Mouse (Mus musculus) CH12.LX (cell line): Measurements from ENCODE around the gene Cped1. TPM values are rescaled to one million over a fixed set of nuclear protein-coding genes. Genes with fewer than 3 reads are reported as not detected.
A peak's percentile ranks its signal among the peaks of the same experiment; 100 is the strongest.

Experiments
- DNase-seq: peaks from one replicate; pipeline ENCODE4 v3.0.0-alpha.2; 2013; ENCODE audit errors: extremely low read depth
- H3K27ac ChIP-seq: 2 replicates; pipeline ENCODE4 v1.5.1; 2012; ENCODE audit warnings: low read depth, mild to moderate bottlenecking, control low read depth, moderate library complexity; ENCODE audit not compliant: insufficient read depth
- H3K27me3 ChIP-seq: replicated peaks from 2 replicates; pipeline ENCODE3; 2012; ENCODE audit warnings: inconsistent platforms
- H3K36me3 ChIP-seq, 2 experiments: replicated peaks in 1 of 2; 2 replicates each; pipeline versions ENCODE3 to v1.6.1; 2012; ENCODE audit warnings: inconsistent platforms in 1 of 2, low read length in 1 of 2, mild to moderate bottlenecking in 1 of 2, mixed read lengths in 1 of 2, moderate library complexity in 1 of 2; ENCODE audit not compliant: control insufficient read depth in 1 of 2, insufficient read depth in 1 of 2
- H3K4me1 ChIP-seq, 2 experiments: 2 replicates each; pipeline ENCODE4 v1.6.1; 2012; ENCODE audit warnings: inconsistent platforms in 1 of 2, moderate library complexity in 1 of 2; ENCODE audit not compliant: insufficient read depth in 2 of 2, control insufficient read depth in 1 of 2
- H3K4me2 ChIP-seq: 2 replicates; pipeline ENCODE4 v1.6.1; 2012; ENCODE audit warnings: low read depth, mild to moderate bottlenecking, control low read depth; ENCODE audit not compliant: poor library complexity, insufficient read depth, severe bottlenecking
- H3K4me3 ChIP-seq, 3 experiments: fragments of 150-350 bp in 1 of 3; sonication (generic) in 1 of 3; replicated peaks in 1 of 3; 2 replicates each; pipeline versions ENCODE3 to v1.5.1; 2011 to 2012; ENCODE audit warnings: low read depth in 2 of 3, low read length in 2 of 3, mild to moderate bottlenecking in 2 of 3, moderate library complexity in 2 of 3, control low read depth in 1 of 3, improper control_type of control experiment in 1 of 3, inconsistent platforms in 1 of 3, mixed read lengths in 1 of 3; ENCODE audit not compliant: poor library complexity in 1 of 3
- H3K79me2 ChIP-seq: replicated peaks from 2 replicates; pipeline ENCODE4 v1.6.1; 2012; ENCODE audit warnings: mild to moderate bottlenecking, moderate library complexity; ENCODE audit not compliant: control insufficient read depth, poor library complexity, insufficient read depth, severe bottlenecking; ENCODE audit errors: extremely low read depth
- H3K9ac ChIP-seq: 2 replicates; pipeline ENCODE4 v1.6.1; 2012; ENCODE audit warnings: low read depth, mild to moderate bottlenecking, control low read depth, moderate library complexity; ENCODE audit not compliant: insufficient read depth
- H3K9me3 ChIP-seq: replicated peaks from 2 replicates; pipeline ENCODE3; 2012; ENCODE audit warnings: low read length, inconsistent platforms, mixed read lengths
- BHLHE40 ChIP-seq: IDR thresholded peaks from 2 replicates; pipeline ENCODE4 v1.6.1; 2011; ENCODE audit warnings: mild to moderate bottlenecking, low read depth, low read length, improper control_type of control experiment
- CHD2 ChIP-seq: IDR thresholded peaks from 2 replicates; pipeline ENCODE4 v1.6.1; 2011; ENCODE audit warnings: low read length, improper control_type of control experiment
- CTCF ChIP-seq, 2 experiments: IDR thresholded peaks in 1 of 2; conservative IDR thresholded peaks in 1 of 2; 2 replicates each; pipeline ENCODE4 v1.5.1; 2011 to 2012; ENCODE audit warnings: low read depth in 2 of 2, low read length in 2 of 2, improper control_type of control experiment in 1 of 2, inconsistent platforms in 1 of 2, mild to moderate bottlenecking in 1 of 2, moderate library complexity in 1 of 2
- ELF1 ChIP-seq: IDR thresholded peaks from 2 replicates; pipeline ENCODE4 v1.6.1; 2014; ENCODE audit warnings: low read depth, mild to moderate bottlenecking, inconsistent platforms, low read length, improper control_type of control experiment
- EP300 ChIP-seq: IDR thresholded peaks from 2 replicates; pipeline ENCODE4 v1.6.1; 2011; ENCODE audit warnings: low read length, improper control_type of control experiment
- ETS1 ChIP-seq: conservative IDR thresholded peaks from 2 replicates; pipeline ENCODE4 v1.6.1; 2012; ENCODE audit warnings: low read depth, mild to moderate bottlenecking, inconsistent platforms, low read length, improper control_type of control experiment, moderate library complexity
- GABPA ChIP-seq: IDR thresholded peaks from 2 replicates; pipeline ENCODE4 v1.6.1; 2012; ENCODE audit warnings: low read depth, low read length, improper control_type of control experiment, inconsistent platforms; ENCODE audit not compliant: insufficient replicate concordance
- HCFC1 ChIP-seq: IDR thresholded peaks from 2 replicates; pipeline ENCODE4 v1.6.1; 2012; ENCODE audit warnings: low read depth, mild to moderate bottlenecking, inconsistent platforms, low read length, improper control_type of control experiment
- IRF4 ChIP-seq: IDR thresholded peaks from 2 replicates; pipeline ENCODE4 v1.6.1; 2014; ENCODE audit warnings: low read depth, mild to moderate bottlenecking, inconsistent platforms, low read length, improper control_type of control experiment
- JUN ChIP-seq: IDR thresholded peaks from 2 replicates; pipeline ENCODE4 v1.6.1; 2011; ENCODE audit warnings: low read depth, mild to moderate bottlenecking, low read length, improper control_type of control experiment, moderate library complexity; ENCODE audit not compliant: insufficient read depth
- JUND ChIP-seq: conservative IDR thresholded peaks from 2 replicates; pipeline ENCODE4 v1.6.1; 2011; ENCODE audit warnings: low read depth, low read length, improper control_type of control experiment
- MAFK ChIP-seq: IDR thresholded peaks from 2 replicates; pipeline ENCODE4 v1.6.1; 2011; ENCODE audit warnings: low read length, improper control_type of control experiment; ENCODE audit not compliant: insufficient replicate concordance
- MAX ChIP-seq: IDR thresholded peaks from 2 replicates; pipeline ENCODE4 v1.6.1; 2011; ENCODE audit warnings: low read length, improper control_type of control experiment
- MAZ ChIP-seq: IDR thresholded peaks from 2 replicates; pipeline ENCODE4 v1.6.1; 2012; ENCODE audit warnings: low read depth, mild to moderate bottlenecking, inconsistent platforms, low read length, improper control_type of control experiment, moderate library complexity
- MXI1 ChIP-seq: IDR thresholded peaks from 2 replicates; pipeline ENCODE4 v1.6.1; 2011; ENCODE audit warnings: mild to moderate bottlenecking, low read depth, low read length, improper control_type of control experiment
- MYC ChIP-seq: IDR thresholded peaks from 2 replicates; pipeline ENCODE4 v1.6.1; 2011; ENCODE audit warnings: low read depth, mild to moderate bottlenecking, improper control_type of control experiment, low read length
- NELFE ChIP-seq: IDR thresholded peaks from 2 replicates; pipeline ENCODE4 v1.6.1; 2011; ENCODE audit warnings: low read depth, low read length, improper control_type of control experiment
- NRF1 ChIP-seq: IDR thresholded peaks from 2 replicates; pipeline ENCODE4 v1.6.1; 2014; ENCODE audit warnings: low read depth, mild to moderate bottlenecking, inconsistent platforms, low read length, improper control_type of control experiment, moderate library complexity
- POLR2A ChIP-seq: IDR thresholded peaks from 2 replicates; pipeline ENCODE4 v1.6.1; 2011; ENCODE audit warnings: low read depth, mild to moderate bottlenecking, improper control_type of control experiment, low read length
- POLR2AphosphoS2 ChIP-seq: IDR thresholded peaks from 2 replicates; pipeline ENCODE4 v1.6.1; 2011; ENCODE audit warnings: low read depth, low read length, improper control_type of control experiment
- RAD21 ChIP-seq: IDR thresholded peaks from 2 replicates; pipeline ENCODE4 v1.6.1; 2011; ENCODE audit warnings: low read depth, mild to moderate bottlenecking, low read length, improper control_type of control experiment, moderate library complexity
- SIN3A ChIP-seq: IDR thresholded peaks from 2 replicates; pipeline ENCODE4 v1.6.1; 2012; ENCODE audit warnings: low read length, improper control_type of control experiment, inconsistent platforms
- SMC3 ChIP-seq: IDR thresholded peaks from 2 replicates; pipeline ENCODE4 v1.6.1; 2011; ENCODE audit warnings: low read depth, low read length, improper control_type of control experiment
- TBP ChIP-seq: conservative IDR thresholded peaks from 2 replicates; pipeline ENCODE4 v1.6.1; 2011; ENCODE audit warnings: low read depth, low read length, improper control_type of control experiment
- TCF12 ChIP-seq: IDR thresholded peaks from 2 replicates; pipeline ENCODE4 v1.6.1; 2014; ENCODE audit warnings: low read depth, mild to moderate bottlenecking, inconsistent platforms, low read length, improper control_type of control experiment
- USF2 ChIP-seq: conservative IDR thresholded peaks from 2 replicates; pipeline ENCODE4 v1.6.1; 2011; ENCODE audit warnings: low read depth, low read length, improper control_type of control experiment
- ZC3H11A ChIP-seq: IDR thresholded peaks from 2 replicates; pipeline ENCODE4 v1.6.1; 2012; ENCODE audit warnings: low read depth, mild to moderate bottlenecking, inconsistent platforms, low read length, improper control_type of control experiment
- ZKSCAN1 ChIP-seq: IDR thresholded peaks from 2 replicates; pipeline ENCODE4 v1.6.1; 2012; ENCODE audit warnings: low read depth, inconsistent platforms, low read length, improper control_type of control experiment, borderline replicate concordance
- ZNF384 ChIP-seq: IDR thresholded peaks from 2 replicates; pipeline ENCODE4 v1.6.1; 2012; ENCODE audit warnings: low read depth, low read length, improper control_type of control experiment, inconsistent platforms
- dilution Hi-C: fragments of 300-500 bp; cut with MboI; formaldehyde crosslinking; loops from 2 replicates; pipeline ENCODE4 v1.14.3; 2020; ENCODE audit warnings: low sequenced_read_pairs; ENCODE audit not compliant: extremely low pct_unique_long_range_greater_than_20kb, extremely low pct_ligation_motif_present
- in situ Hi-C: fragments of 300-500 bp; cut with MboI; formaldehyde crosslinking; loops from 3 replicates; pipeline ENCODE4 v1.14.3; 2019; ENCODE audit warnings: low sequenced_read_pairs, low pct_ligation_motif_present, low pct_unique_long_range_greater_than_20kb, mixed read lengths
- polyA plus RNA-seq: library from polyadenylated mRNA; unstranded; fragments of >175 nt; gene quantifications from 2 replicates; pipeline ENCODE4 v1.2.1, GENCODE M21; 2012; ENCODE audit warnings: low read depth; ENCODE audit not compliant: insufficient read length
- total RNA-seq, 2 experiments: library from RNA; depleted of rRNA; stranded (reverse); fragments of 300-350 nt in 1 of 2; fragments of >200 nt in 1 of 2; gene quantifications; 2 replicates each; pipeline ENCODE4 v1.2.3; 2012 to 2014

Cped1 gene
- total and polyA plus RNA-seq, 3 experiments, result 0.51 to 6.8 (median 1.1) TPM

DNA sequence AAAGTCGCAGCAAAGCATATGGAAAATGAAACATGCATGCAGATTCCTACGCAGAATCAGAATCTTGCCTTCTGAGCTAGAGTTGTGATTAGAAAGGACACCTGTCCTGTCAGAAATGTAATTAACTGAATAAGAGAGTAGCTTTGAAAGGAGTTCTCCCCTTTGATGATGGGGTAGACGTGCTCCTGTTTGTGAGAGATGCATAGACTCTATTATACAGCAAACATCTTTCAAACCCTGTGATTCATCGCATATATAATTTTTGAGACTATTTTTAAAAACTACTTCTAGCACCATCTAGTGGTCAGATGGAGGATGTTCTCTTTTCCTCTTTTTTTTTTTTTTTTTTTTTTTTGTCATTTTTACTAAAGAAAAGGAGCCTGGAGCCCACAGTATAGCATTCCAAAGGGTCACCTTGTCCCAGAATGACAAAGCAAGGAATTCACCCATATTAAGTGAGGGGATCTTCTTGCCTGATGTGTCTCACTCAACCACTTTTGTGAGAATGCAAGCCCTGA is 85.7 kb downstream of the Cped1 start:
- Histone ChIP-seq H3K4me1 (peaks cover 5 to 7% of the 10 kb centered on the region in 2 experiments; a peak in 3 of 4 replicates), H3K9me3 (no peaks in the 10 kb centered on the region), H3K79me2 (no peaks in the 10 kb centered on the region), H3K4me2 (peak overlapping the region; percentile 74), H3K9ac (no peak overlapping the region), H3K27ac (no peak overlapping the region), H3K27me3 (no peaks in the 10 kb centered on the region)
- DNase-seq, result peak; percentile 8
- in situ Hi-C loops, result loop anchor here (5.0 to 10.0 kb wide), 2 partner anchors 84 to 277 kb away; partner anchors contain the start of gene Cped1
- TF ChIP-seq SIN3A (no peak), POLR2AphosphoS2 (no peak), ELF1 (no peak), NELFE (no peak), MAZ (no peak), RAD21 (peak; percentile 70), TCF12 (no peak), POLR2A (no peak), CTCF (conservative IDR thresholded peaks at IDR 0.05 in 1 of 2, IDR thresholded peaks at IDR 0.05 in 1 of 2; ENCODE audit: low read depth in 2 of 2, low read length in 2 of 2) (peak; percentile 17 to 77; a peak in 3 of 4 replicates), HCFC1 (no peak), CHD2 (no peak), BHLHE40 (no peak), IRF4 (0 out of 2 replicates have a peak, but pooled peaks have one; percentile 6), NRF1 (no peak), ZC3H11A (no peak), MYC (no peak), JUN (no peak), JUND (no peak), USF2 (no peak), ETS1 (no peak), EP300 (no peak), MAFK (no peak), SMC3 (peak; percentile 63), MXI1 (no peak), ZKSCAN1 (no peak), GABPA (no peak), TBP (no peak), MAX (no peak), ZNF384 (peak; percentile 99)
- TF ChIP-seq, all 38 proteins: peak for 5
- dilution Hi-C loops, result no loop called here
- H3K36me3 ChIP-seq, result no peaks in the 10 kb centered on the region
- H3K4me3 ChIP-seq, result no peak overlapping the region
